Mouse (Mus musculus) kidney, postnatal 4 days (tissue): Measurements from ENCODE around the gene Spsb2.
"Not testable (repeated sequence)": the region's sequence is repeated elsewhere in the genome, so short reads cannot be mapped to it uniquely, and the experiment has no call there.

ENCODE experiments used
- DNase-seq, 2 experiments: peaks; one replicate each; pipeline ENCODE4 v3.0.0; 2021; ENCODE audit warnings: mixed read lengths in 2 of 2

Spsb2 gene

GRCm38 (mm10) chr6:124808358-124809012 lies at the start of gene Spsb2:
Spsb2 (plus strand) TSS chr6:124808661.
- peak; percentile 86 to 92 for DNase-seq

GRCm38 (mm10) chr6:124758849-124759232 lies 49.6 kb upstream of the Spsb2 start:
- DNase-seq, result peak in 1 of 2 experiments; percentile 20

- peak; percentile 89 to 91 for DNase-seq
Observed at GRCm38 (mm10) chr6:124759259-124759658, 49.2 kb upstream of the Spsb2 start.

- no peak for DNase-seq
Observed at GRCm38 (mm10) chr6:124765951-124766350, 42.5 kb upstream of the Spsb2 start.

GRCm38 (mm10) chr6:124767536-124767919 lies 40.9 kb upstream of the Spsb2 start:
- DNase-seq, result no peak

- peak; percentile 50 to 53 for DNase-seq
Observed at GRCm38 (mm10) chr6:124767920-124768703, 40.3 kb upstream of the Spsb2 start.

GRCm38 (mm10) chr6:124768704-124769044 lies 39.8 kb upstream of the Spsb2 start:
- no peak for DNase-seq

GRCm38 (mm10) chr6:124769101-124769765 lies 39.2 kb upstream of the Spsb2 start, which contains the start of gene Eno2:
Eno2 (minus strand) TSS chr6:124769673.
- peak; percentile 68 to 80 for DNase-seq

GRCm38 (mm10) chr6:124770013-124770412 lies 38.4 kb upstream of the Spsb2 start:
- no peak for DNase-seq

GRCm38 (mm10) chr6:124770511-124770910 lies 38.0 kb upstream of the Spsb2 start:
- DNase-seq, result no peak

GRCm38 (mm10) chr6:124779222-124779983 lies 29.1 kb upstream of the Spsb2 start, which contains the start of gene Lrrc23:
Lrrc23 (minus strand) TSS chr6:124779727.
- DNase-seq, result peak; percentile 47 to 58

- peak; percentile 67 to 81 for DNase-seq
Observed at GRCm38 (mm10) chr6:124779984-124780416, 28.5 kb upstream of the Spsb2 start.

- no peak for DNase-seq
Observed at GRCm38 (mm10) chr6:124780917-124781316, 27.5 kb upstream of the Spsb2 start.

GRCm38 (mm10) chr6:124782436-124782835 lies 26.0 kb upstream of the Spsb2 start:
- peak; percentile 57 to 73 for DNase-seq

- DNase-seq, result no peak
Observed at GRCm38 (mm10) chr6:124786756-124787420, 21.6 kb upstream of the Spsb2 start.

- no peak for DNase-seq
Observed at GRCm38 (mm10) chr6:124787722-124788121, 20.7 kb upstream of the Spsb2 start.

- no peak for DNase-seq
Observed at GRCm38 (mm10) chr6:124789519-124789918, 18.9 kb upstream of the Spsb2 start.

- no peak for DNase-seq
Observed at GRCm38 (mm10) chr6:124790121-124790520, 18.3 kb upstream of the Spsb2 start.

GRCm38 (mm10) chr6:124791911-124792310 lies 16.6 kb upstream of the Spsb2 start:
- no peak for DNase-seq

- DNase-seq, result no peak
Observed at GRCm38 (mm10) chr6:124795781-124796180, 12.7 kb upstream of the Spsb2 start.

GRCm38 (mm10) chr6:124796200-124796599 lies 12.3 kb upstream of the Spsb2 start:
- DNase-seq, result no peak

- not testable (repeated sequence) for DNase-seq
Observed at GRCm38 (mm10) chr6:124802400-124802799, 6.1 kb upstream of the Spsb2 start.
